In the genomic region with DNA sequence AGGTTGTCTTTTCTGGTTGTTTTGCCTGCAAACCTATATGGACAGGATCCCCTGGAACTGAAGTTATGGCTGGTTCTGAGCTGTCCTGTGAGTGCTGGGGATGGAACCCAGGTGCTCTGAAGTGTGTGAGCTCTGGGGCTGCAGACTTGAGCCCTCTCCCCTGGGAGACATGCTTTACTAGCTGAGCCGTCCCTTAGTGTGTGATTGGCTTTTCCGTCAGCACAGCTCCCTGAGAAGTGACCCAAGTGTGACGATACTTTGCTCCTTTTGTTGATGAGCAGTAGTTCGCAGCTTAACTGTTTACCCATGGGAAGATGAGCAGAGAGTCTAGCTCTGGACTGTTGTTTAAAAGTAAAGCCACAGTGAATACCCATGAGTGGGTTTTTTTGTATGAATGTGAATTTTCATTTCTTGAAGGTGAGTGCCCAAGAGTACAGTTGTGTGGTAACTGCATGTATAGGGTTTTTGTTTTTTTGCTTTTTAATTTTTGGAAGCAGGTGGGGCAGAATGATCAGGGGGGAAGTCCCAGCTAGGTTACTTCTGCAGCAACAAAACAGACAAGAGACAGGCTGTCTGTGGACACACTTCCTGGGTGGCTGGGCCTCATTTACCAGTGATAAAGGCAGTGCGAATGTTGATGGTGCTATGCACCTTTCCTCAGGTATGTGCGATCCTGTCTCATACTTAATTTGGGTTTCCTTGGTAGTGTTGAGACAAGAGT, we compare ENCODE assay signal across 24 mouse cellular contexts. TPM values are rescaled to one million over a fixed set of nuclear protein-coding genes. Genes with fewer than 3 reads are reported as not detected.
DNase-seq lines count a peak whose midpoint lies in the region; ATAC-seq lines count a peak whose summit lies in the region.
"Had no signal": no experiment of that assay in that cellular context is flagged by ENCODE, and none has a peak within 500 bp of the region (broad histone marks: within the 10 kb centered on the region; RNA-seq: fewer than 3 reads in every experiment).

No protein-coding gene starts in this region.

- ATAC-seq in kidney, embryonic 16.5 days (ENCODE audit: low FRiP score, low TSS enrichment): no peak
- peak; percentile 51 for ATAC-seq in neutrophil, adult 5-6 weeks (ENCODE audit: extremely low read depth, insufficient number of reproducible peaks, low FRiP score, poor library complexity, severe bottlenecking)
- no peak for ATAC-seq in frontal cortex, adult (ENCODE audit: low TSS enrichment)
- ATAC-seq in forebrain, embryonic 15.5 days (replicated peaks): no peak
- ATAC-seq: intestine, postnatal 0 days; midbrain, embryonic 16.5 days had no signal

- peaks cover 20% of the 10 kb centered on the region for H3K36me3 ChIP-seq in kidney, embryonic 16.5 days (ENCODE audit: insufficient read depth, low read length)
- peaks cover 41% of the 10 kb centered on the region for H3K36me3 ChIP-seq in forebrain, embryonic 15.5 days

- H3K4me2 ChIP-seq in kidney, embryonic 16.5 days (replicated peaks; ENCODE audit: low read depth, low read length): no peak overlapping the region
- H3K4me2 ChIP-seq in forebrain, embryonic 15.5 days (replicated peaks): no peak overlapping the region
- H3K4me2 ChIP-seq: heart, embryonic 13.5 days; hindbrain, embryonic 14.5 days had no signal

- no peak overlapping the region for H3K27ac ChIP-seq in kidney, embryonic 16.5 days (ENCODE audit: low read length)
- peak overlapping the region; percentile 64; the same call in 1 of the 2 replicates for H3K27ac ChIP-seq in brown adipose tissue, adult 24 weeks (replicated peaks; ENCODE audit: low read depth, low read length)
- H3K27ac ChIP-seq in forebrain, embryonic 15.5 days (replicated peaks): no peak overlapping the region
- H3K27ac ChIP-seq: heart, embryonic 13.5 days; hindbrain, embryonic 14.5 days had no signal

- no peaks in the 10 kb centered on the region for H3K27me3 ChIP-seq in kidney, embryonic 16.5 days (ENCODE audit: insufficient read depth, low read length)
- no peaks in the 10 kb centered on the region for H3K27me3 ChIP-seq in forebrain, embryonic 15.5 days
- H3K27me3 ChIP-seq: heart, embryonic 13.5 days had no signal

- H3K9ac ChIP-seq in kidney, embryonic 16.5 days (replicated peaks; ENCODE audit: low read length): no peak overlapping the region
- H3K9ac ChIP-seq in forebrain, embryonic 15.5 days (replicated peaks): no peak overlapping the region
- H3K9ac ChIP-seq: heart, embryonic 13.5 days; hindbrain, embryonic 14.5 days had no signal

- no peak overlapping the region for H3K4me3 ChIP-seq in kidney, embryonic 16.5 days (ENCODE audit: low read length)
- H3K4me3 ChIP-seq in brown adipose tissue, adult 24 weeks (ENCODE audit: insufficient read depth, low read depth, low read length): no peak overlapping the region
- no peak overlapping the region for H3K4me3 ChIP-seq in forebrain, embryonic 15.5 days
- H3K4me3 ChIP-seq: heart, embryonic 13.5 days had no signal

- H3K4me1 ChIP-seq in kidney, embryonic 16.5 days (ENCODE audit: insufficient read depth, low read length): no peaks in the 10 kb centered on the region
- H3K4me1 ChIP-seq in brown adipose tissue, adult 24 weeks (ENCODE audit: control insufficient read depth, insufficient read depth, insufficient read length, low read length): peaks cover 11% of the 10 kb centered on the region
- H3K4me1 ChIP-seq in forebrain, embryonic 15.5 days: no peaks in the 10 kb centered on the region
- H3K4me1 ChIP-seq: heart, embryonic 13.5 days had no signal

- H3K9me3 ChIP-seq in kidney, embryonic 16.5 days (ENCODE audit: low read length): peaks cover 2% of the 10 kb centered on the region; the same call in 1 of the 2 replicates
- H3K9me3 ChIP-seq in forebrain, embryonic 15.5 days: no peaks in the 10 kb centered on the region

- peak; percentile 41 for DNase-seq in kidney, adult 11 months
- peak; percentile 14 for DNase-seq in spleen, adult 18-20 months
- DNase-seq in spleen, postnatal 10 days (ENCODE audit: low spot score in 2 of 2): no peak
- DNase-seq: adrenal gland, adult 8-10 months; cerebellum, postnatal 10 days; gastrocnemius, postnatal 10 days; heart, adult 18-20 months; heart, postnatal 36 days; left cerebral cortex, postnatal 4 days; liver; lung, adult 18-20 months; lung, postnatal 14 days; right cerebral cortex, postnatal 4 days; thymus, adult 2 months had no signal

- 76% methylated on average over 6 of the region's 6 CpGs for WGBS in kidney, embryonic 16.5 days
- 88% methylated on average over 6 of the region's 6 CpGs for WGBS in forebrain, embryonic 15.5 days

RNA-seq across cellular contexts. Expression of gene Wipi2, which starts 14.0 kb away (rescaled TPM):
- polyA plus RNA-seq in kidney, embryonic 16.5 days (2015; fragmentation: Nextera tagmentation; extraction: Ambion mirVana): 51.6 TPM in 2 replicates
- polyA plus RNA-seq in brown adipose tissue, adult 24 weeks (2012; ENCODE audit: insufficient read depth, insufficient read length, missing spikeins): 43.7 and 46.5 TPM in 2 replicates
- total RNA-seq in neutrophil, adult 5-6 weeks (2017): 77.5 and 79.1 TPM in 2 replicates
- 48.8 and 51.0 TPM in 2 replicates for polyA plus RNA-seq in forebrain, embryonic 15.5 days (2015; fragmentation: Nextera tagmentation; extraction: Ambion mirVana)

RNA-seq across cellular contexts. Expression of gene Mmd2, which starts 32.9 kb away (rescaled TPM):
- polyA plus RNA-seq in kidney, embryonic 16.5 days (2015; fragmentation: Nextera tagmentation; extraction: Ambion mirVana): 0.63 and 0.64 TPM in 2 replicates
- polyA plus RNA-seq in brown adipose tissue, adult 24 weeks (2012; ENCODE audit: insufficient read depth, insufficient read length, missing spikeins): 1.3 and 3.4 TPM in 2 replicates
- not detected in 2 replicates for total RNA-seq in neutrophil, adult 5-6 weeks (2017)
- 76.8 and 79.9 TPM in 2 replicates for polyA plus RNA-seq in forebrain, embryonic 15.5 days (2015; fragmentation: Nextera tagmentation; extraction: Ambion mirVana)
- total RNA-seq: megakaryocyte-erythroid progenitor cell, adult 5-6 weeks had no signal

RNA-seq across cellular contexts. Expression of gene Slc29a4, which starts 50.8 kb away (rescaled TPM):
- polyA plus RNA-seq in kidney, embryonic 16.5 days (2015; fragmentation: Nextera tagmentation; extraction: Ambion mirVana): 5.1 and 6.2 TPM in 2 replicates
- polyA plus RNA-seq in brown adipose tissue, adult 24 weeks (2012; ENCODE audit: insufficient read depth, insufficient read length, missing spikeins): 0.75 TPM in 1 of 2 replicates, not detected in the other
- 0.35 and 1.5 TPM in 2 replicates for total RNA-seq in neutrophil, adult 5-6 weeks (2017)
- 82.8 and 85.4 TPM in 2 replicates for polyA plus RNA-seq in forebrain, embryonic 15.5 days (2015; fragmentation: Nextera tagmentation; extraction: Ambion mirVana)
- total RNA-seq: megakaryocyte-erythroid progenitor cell, adult 5-6 weeks had no signal

Comparison
In these comparisons a context has a peak if more than half of its experiments do, and no peak if none do; other contexts are left out.
1. DNase-seq: peak in kidney, adult 11 months (single experiment) and spleen, adult 18-20 months (2 of 2); none in spleen, postnatal 10 days (0 of 2).
2. RNA of gene Mmd2, which starts 32.9 kb away (polyA plus RNA-seq): 76.8 to 79.9 TPM in forebrain, embryonic 15.5 days; 1.3 to 3.4 TPM in brown adipose tissue, adult 24 weeks and 0.63 to 0.64 TPM in kidney, embryonic 16.5 days; every median in the first group is over 10 times any median in the second.
3. RNA of gene Slc29a4, which starts 50.8 kb away (polyA plus RNA-seq): 82.8 to 85.4 TPM in forebrain, embryonic 15.5 days; 5.1 to 6.2 TPM in kidney, embryonic 16.5 days and 0.75 TPM in brown adipose tissue, adult 24 weeks; every median in the first group is over 10 times any median in the second.